Mouse (Mus musculus) granulocyte monocyte progenitor cell, adult 5-6 weeks (primary cell): Measurements from ENCODE around the gene Plxna2. TPM values are rescaled to one million over a fixed set of nuclear protein-coding genes. Genes with fewer than 3 reads are reported as not detected.
A peak's percentile ranks its signal among the peaks of the same experiment; 100 is the strongest.

Source experiments
- ATAC-seq: replicated peaks from 2 replicates; pipeline ENCODE4 v1.8.0; 2016; ENCODE audit warnings: mild to moderate bottlenecking, moderate TSS enrichment, inconsistent platforms; ENCODE audit not compliant: poor library complexity, severe bottlenecking
- total RNA-seq, 2 experiments: library from RNA; stranded (forward) in 1 of 2; stranded (reverse) in 1 of 2; fragments of 200-712, 200-1000 nt in 1 of 2; fragments of >200 nt in 1 of 2; fragmentation: Nextera tagmentation in 1 of 2; gene quantifications; 2 replicates each; pipeline ENCODE4 v1.2.3; 2014 to 2017

Plxna2 gene
- total RNA-seq, 2 experiments from 2014 or later, result 0.31 to 0.49 TPM

DNA sequence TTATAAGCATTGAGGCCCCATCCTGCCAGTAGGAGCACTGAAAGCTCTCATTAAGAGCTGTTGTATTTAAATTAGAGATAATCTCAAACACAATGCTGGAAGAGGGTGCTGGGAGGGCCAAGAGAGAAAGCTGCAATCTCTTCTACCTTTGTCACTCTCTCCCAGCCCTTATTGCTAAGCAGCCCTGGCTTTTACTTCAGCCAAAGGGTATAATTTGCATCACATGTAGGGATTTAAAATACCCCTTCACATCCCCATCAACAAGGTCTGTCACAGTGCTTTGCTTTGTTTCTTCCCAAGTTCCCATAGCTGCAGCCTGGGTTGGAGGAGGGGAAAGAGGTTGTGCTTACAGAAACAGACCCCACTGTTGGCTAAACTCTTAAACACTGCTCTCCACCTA lies 180.5 kb downstream of the Plxna2 start:
- no peak for ATAC-seq

DNA sequence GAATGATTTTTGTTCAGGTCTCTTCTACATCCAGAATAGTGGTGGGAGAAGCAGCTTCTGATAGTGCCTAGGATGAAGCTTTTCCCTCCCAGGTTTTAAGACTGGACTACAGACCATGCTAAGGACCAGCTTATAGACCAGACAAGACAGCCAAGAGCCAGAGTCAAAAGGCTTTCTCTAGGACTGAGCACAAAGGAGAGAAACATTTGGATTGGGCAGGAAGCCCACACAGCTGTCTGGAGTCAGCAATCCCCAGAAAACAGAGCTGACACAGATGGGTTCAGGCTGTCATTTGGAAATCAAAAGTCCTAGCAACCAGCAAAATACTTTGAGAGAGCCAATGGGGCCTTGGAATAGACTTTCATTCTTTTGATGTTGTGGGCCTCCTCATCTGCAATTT lies 190.2 kb downstream of the Plxna2 start:
- no peak for ATAC-seq

DNA sequence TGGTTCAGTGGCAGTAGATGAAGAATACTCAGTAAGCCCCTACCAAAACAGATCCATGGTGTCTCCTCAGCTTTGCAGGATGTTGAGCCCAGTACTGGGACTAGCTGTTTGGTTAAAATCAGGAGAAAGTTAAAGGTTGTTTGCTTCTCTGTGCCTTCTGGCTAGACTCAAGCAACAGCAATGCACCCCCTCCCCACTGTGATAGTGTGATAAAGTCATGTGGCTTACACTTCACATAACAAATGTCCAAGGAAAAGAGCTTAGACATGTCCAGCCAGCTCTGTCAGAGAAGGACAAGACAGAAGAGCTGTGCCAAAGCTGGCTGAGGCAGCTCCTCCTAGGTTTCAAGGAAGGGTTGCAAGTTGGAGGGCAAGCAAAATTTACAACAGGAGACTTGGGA lies 190.7 kb downstream of the Plxna2 start:
- no peak for ATAC-seq

DNA sequence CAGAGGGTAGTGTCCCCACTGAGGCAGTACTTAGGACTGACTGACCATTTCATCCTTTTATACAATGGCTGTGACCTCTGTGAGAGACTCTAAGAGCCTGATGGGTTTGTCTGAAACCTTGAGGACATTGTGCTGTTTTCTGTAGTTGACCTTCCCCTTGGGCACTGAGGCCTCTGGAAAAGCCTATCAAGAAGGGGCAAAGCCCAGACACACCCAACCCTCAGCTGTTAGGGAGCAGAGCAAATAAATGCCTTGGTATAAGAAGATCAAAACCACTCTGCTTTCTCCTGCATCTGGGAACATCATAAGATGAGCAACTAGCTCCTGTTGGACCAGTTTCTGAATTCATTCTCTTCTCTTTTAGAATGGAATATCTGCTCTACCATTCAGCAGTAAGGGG lies 191.6 kb downstream of the Plxna2 start:
- no peak for ATAC-seq

DNA sequence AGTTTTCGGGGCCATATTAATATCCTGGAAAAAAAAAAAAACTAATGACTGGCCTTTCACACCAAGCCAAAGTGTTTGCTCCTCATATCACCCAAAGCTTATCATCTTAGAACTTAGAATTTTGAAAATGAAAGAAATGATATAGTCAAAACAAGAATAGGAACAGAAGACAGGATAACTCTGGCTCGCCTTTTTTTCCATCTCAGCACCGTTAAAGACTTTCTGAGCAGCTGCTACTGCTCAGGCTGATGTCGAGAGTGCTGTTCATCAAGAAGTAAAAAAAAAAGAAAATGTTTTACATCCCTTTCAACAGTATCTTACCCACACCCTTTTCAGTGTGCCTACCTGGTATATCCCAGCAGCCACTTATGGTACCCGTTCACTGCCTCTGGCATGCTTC lies 196.2 kb downstream of the Plxna2 start:
- no peak for ATAC-seq

DNA sequence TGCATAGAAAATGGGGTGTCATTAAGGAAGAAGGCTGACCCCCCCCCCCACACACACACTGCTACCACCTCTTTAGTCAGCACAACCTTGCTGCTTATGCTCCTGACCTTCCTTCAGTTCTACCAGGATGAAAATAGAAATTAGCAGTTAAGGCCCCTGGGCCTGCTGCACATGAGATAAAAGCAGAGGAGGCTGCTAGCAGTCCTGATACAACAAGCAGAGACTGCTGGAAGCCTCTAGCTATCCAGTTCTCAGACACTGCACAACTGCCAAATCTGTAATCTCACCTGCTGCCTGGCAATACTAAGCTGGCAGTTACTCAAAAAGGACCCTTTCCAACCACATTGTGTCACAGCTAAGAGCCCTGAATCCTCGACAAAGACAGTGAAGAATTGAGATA lies 197.5 kb downstream of the Plxna2 start:
- ATAC-seq, result no peak

DNA sequence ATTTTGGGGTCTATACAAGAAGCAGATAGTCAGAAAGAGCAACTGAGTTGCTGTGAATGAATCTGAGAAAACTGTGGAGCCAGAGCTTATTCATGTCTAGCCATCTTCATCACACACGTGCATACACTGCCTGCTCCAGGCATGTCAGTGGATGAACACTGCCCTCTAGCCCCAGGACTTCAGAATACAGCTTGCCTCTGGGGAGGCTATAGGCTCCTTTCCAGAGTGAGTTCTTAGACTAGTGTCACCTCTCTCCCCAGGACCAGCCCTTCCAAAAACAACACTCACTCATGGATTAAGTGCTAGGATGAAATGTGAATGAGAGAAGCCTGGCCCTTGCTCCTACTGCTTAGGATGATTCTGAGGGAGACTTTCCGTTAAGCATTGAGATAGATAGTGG lies 198.9 kb downstream of the Plxna2 start:
- ATAC-seq, result peak; percentile 98

DNA sequence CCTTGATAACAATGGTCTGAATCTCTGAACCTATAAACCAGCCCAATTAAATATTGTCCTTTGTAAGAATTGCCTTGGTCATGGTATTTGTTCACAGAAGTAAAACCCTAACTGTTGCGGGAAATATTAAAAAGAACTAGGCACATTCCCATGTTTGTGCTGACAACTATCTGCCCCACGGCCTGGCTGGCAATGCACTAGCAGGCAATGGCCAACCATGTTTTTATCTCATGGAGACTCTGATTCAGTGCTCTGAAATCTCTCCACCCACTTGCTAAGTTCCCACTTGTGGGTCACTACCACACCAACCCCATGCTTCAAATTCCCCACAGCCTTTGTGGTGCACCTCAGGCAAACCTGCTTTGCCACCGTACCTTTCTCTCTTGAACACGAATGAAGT lies 202.9 kb downstream of the Plxna2 start:
- no peak for ATAC-seq

DNA sequence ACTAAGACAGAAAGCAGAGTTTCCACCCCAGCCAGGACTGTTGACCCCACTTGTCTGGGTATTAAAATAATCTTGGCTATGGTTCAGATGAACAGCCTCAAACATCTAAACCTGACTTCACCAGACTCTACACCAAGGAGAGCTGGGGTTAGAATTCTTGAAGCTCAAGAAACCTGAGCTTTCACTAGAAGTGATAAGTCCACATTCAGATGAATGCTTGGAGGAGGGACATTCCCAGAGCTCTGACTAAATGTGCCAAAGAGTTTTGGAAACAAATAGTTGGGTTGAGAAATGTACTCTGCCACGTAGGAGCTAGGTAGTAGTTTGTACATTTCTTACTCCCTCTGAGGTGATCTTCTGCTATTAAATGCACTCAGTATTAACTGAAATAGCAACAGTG lies 203.7 kb downstream of the Plxna2 start:
- no peak for ATAC-seq

DNA sequence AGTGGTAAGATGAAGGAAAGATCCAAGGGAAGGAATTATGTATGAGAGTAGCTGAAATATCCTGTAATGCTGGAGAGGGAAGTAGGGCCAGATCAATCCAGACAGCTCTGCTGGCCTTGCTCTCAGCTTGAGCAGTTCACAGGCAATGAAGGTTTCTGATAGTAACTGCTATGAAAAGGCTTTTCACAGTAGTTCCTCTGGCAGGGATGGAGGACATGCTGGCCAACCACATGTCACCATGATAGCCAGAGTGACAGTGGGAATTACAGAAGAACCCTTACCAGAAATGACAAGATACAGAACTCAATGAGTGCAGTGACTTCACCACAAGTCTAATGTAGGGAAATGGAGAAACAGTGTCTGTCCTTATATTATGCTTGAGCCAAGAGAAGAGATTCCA lies 210.3 kb downstream of the Plxna2 start:
- ATAC-seq, result no peak

DNA sequence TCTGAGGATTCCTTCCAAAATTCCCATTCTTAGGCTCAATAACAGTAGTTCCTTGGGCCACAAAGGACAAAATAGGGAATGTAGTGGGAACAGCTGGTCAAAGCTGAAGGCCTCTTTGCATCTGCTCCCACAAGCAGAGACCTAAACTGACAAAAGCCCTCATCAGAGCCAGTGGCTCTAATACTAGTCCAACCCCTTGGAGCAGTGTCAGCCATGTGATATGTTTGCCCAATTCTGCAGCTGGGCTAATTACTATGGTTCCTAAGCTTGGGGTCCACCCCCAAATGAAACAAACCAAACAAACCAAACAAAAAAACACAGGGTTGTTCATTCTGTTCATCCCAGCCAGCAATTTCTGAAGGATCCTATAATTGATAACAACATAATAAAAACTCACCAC lies 217.2 kb downstream of the Plxna2 start:
- no peak for ATAC-seq

DNA sequence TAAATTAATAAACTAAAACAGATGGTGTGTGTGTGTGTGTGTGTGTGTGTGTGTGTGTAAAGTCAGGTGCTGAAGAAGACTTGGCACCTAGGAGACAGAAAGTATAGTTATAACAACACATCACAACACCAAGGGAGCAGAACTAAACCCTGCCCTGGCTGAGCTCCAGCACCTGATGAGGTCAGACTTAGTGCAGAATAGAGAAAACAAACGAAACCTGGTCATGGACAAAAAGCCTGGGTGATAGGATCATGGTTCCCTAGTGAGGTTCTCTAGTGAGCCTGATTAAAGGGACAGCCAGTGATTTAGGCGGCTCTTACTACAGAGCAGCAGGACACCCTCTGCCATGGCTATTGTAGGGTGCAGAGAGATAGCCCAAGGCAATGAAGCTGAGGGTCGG lies 218.2 kb downstream of the Plxna2 start:
- no peak for ATAC-seq

DNA sequence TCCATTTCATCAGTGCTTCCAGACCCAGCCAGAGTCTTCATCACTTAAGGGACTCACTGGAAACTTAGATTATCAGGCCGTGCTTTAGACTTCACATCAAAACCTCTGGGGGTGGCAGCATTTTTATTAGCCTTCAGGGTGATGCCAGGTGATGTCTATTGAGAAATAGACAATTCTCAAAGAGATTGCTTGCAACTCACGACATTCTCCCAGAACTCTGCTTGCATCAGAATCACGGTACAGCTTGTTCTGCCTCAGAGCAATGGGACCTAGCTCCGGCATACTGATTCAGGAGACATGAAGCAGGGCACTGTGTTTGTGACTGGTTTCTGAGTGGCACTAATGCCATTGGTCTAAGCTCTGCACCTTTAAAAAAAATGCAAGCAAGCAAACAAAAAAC lies 218.7 kb downstream of the Plxna2 start:
- no peak for ATAC-seq

DNA sequence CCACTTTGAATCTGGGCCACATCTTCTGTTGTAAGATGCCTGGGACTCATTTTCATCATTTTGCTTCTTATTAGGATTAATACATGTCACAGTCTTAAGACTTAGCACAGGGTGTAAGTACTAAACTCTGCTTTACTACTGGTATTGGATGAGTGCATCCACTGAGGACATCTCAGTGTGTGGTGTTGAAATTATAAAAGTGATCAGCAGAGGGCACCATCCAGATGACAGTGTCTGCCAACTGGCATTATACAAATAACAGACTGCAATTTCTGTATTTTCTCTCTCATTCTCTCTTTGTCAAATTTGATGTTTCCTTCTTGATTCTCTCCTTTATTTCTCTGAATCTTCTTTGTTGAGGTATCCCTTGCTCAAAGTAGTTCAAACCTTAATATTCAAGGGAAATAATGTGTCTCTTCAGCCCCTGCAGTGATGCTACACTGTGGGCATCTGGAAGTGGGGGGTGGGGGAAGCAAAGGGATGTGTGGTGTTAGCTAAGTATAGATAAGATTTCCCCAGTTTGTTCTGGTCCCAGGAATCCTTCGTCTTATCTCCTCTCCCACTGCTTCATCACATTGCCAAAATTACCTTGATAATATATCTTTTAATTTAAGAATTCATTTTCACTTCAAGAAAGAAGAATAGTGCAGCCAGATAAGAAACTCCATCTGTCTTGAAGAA lies 221.4 kb downstream of the Plxna2 start:
- peak; percentile 79 for ATAC-seq

DNA sequence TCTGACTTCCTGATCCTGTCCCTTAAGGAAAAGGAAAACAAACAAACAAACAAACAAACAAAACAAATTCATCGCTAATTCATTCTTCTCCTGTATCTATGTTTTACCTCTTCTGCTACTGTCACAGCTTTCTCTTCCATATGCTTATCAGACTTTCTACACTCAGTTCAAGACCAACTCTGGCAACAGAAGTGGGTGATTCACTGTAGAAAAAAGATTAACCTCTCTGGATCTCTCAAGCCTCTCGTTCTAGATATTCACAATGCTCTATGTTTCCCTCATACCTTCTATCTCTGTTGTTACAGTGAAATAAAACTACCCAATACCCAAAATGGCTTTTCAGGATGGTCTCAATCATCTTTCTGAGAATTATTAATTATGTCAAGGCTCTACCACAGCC lies 225.0 kb downstream of the Plxna2 start:
- ATAC-seq, result no peak

DNA sequence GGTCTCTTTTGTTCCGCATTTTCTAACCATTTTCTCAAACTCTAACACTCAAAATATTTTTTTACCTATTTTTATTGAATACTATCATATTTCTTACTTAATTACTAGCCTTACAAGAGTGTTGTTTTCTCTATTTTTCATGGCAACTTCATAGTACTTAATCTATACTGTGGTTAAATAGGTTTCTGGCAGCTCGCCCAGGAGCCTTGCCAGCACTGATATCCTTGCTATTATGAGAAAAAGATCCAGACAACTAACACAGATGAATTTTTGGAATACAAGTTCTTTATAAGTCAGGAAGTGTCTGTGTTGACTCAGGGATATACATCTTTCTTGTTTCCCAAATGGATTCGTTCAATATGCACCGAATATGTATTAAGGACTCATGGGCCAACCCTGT lies 229.0 kb downstream of the Plxna2 start:
- no peak for ATAC-seq

DNA sequence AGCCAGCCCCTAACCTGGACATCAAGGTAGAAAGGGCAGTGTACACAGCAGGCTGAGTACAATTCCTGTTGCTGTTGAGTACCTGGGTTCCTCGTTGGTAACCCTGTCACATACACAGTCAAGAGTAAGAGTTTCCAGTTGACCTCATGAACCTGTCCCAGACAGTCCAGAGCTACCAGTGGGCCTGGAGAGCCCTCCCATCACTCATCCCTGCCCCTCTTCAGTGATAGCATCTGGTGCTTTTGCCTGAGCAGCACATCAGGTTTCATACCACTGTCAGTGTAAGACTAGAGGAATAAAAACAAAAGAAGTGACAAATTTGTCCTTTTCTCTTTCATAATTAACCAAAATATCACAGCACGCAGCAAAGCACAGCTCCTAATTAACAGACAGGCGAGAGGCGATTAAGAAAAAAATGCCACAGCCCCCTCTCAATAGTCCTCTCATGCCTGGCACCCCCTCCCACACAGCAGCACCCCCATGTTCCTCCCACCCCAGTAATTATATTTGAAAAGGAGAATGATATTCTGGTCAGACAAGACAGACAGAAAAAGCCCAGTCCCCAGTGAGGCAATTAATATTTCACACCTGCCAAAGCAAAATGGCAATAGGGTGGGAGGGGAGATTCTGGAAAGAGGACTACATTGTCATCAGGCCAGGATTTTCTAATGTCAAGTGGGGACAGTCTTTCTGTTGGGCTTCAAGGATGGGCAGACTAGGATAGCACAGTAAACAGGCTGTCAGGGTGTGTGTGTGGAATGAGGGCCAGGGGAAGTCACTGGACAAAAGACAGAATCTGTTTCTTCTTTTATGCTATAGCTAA lies 233.4 kb downstream of the Plxna2 start:
- ATAC-seq, result no peak

DNA sequence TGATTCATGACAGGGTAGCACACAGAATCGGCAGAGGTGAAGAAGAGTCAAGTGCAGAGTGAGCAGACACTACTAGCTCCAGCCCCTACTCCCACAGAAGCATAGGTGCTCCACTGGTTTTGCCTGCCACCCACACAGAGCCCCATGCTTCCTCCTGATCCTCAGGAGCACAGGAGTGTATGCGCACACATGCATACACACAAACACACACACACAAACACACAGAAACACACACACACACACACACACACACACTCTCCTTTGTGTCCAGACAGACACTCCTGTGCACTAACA lies 234.0 kb downstream of the Plxna2 start:
- no peak for ATAC-seq
